Comparison of ENCODE assay signal across 34 mouse cellular contexts in the genomic region with DNA sequence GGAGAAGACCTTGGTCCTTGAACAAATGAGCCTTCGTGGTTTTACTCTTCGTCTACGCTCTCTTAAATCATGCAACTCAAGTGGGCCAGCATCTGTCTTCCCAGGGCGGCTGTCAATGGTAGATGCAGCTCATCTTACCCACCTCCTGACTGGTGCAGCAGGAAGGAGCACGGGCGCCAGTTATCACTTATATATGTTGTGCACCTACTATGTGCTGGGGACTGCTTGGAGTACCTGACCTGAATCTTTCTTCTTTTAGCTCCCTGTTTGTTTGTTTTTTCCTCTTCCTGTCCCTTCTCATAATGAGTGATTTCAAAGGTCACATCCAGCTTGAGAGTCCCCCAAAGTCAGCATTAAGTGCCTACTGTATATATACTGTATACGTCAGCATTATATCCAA.
"Had no signal": no experiment of that assay in that cellular context is flagged by ENCODE, and none has a peak within 500 bp of the region (broad histone marks: within the 10 kb centered on the region; RNA-seq: fewer than 3 reads in every experiment).

No protein-coding gene starts in this region.

- H3K9ac ChIP-seq: heart, embryonic 12.5 days; heart, embryonic 13.5 days; heart, embryonic 15.5 days; hindbrain, embryonic 12.5 days; hindbrain, embryonic 13.5 days; hindbrain, embryonic 14.5 days; hindbrain, embryonic 15.5 days; intestine, embryonic 15.5 days; kidney, embryonic 15.5 days had no signal

- H3K27ac ChIP-seq: heart, embryonic 13.5 days; heart, embryonic 15.5 days; hindbrain, embryonic 10.5 days; hindbrain, embryonic 12.5 days; hindbrain, embryonic 13.5 days; hindbrain, embryonic 14.5 days; hindbrain, embryonic 15.5 days; hindbrain, postnatal 0 days; intestine, embryonic 15.5 days; kidney, embryonic 15.5 days; kidney, postnatal 0 days; layer of hippocampus, adult 2 months; left cerebral cortex, adult 2 months had no signal

- H3K27me3 ChIP-seq: hindbrain, embryonic 15.5 days had no signal

- DNase-seq: heart, postnatal 10 days; heart, postnatal 14 days; heart, postnatal 36 days; heart, postnatal 4 days; kidney, adult 11 months; kidney, adult 18-20 months; kidney, adult 2 months; kidney, adult 8-10 months; kidney, adult 9 months; kidney, postnatal 10 days; kidney, postnatal 14 days; kidney, postnatal 25 days; kidney, postnatal 36 days; kidney, postnatal 4 days; layer of hippocampus, adult 9-11 months; layer of hippocampus, postnatal 36 days had no signal

- H3K4me3 ChIP-seq: heart, embryonic 12.5 days; heart, embryonic 13.5 days; heart, embryonic 15.5 days; hindbrain, embryonic 10.5 days; hindbrain, embryonic 12.5 days; hindbrain, embryonic 13.5 days; hindbrain, embryonic 15.5 days; intestine, embryonic 15.5 days; kidney, embryonic 15.5 days; layer of hippocampus, adult 2 months; left cerebral cortex, adult 2 months had no signal

- ATAC-seq: hindbrain, embryonic 16.5 days; hindbrain, postnatal 0 days; inflammation-experienced regulatory T-cells, adult 6 months; intestine, embryonic 15.5 days; intestine, embryonic 16.5 days; intestine, postnatal 0 days had no signal

- H3K4me2 ChIP-seq: heart, embryonic 12.5 days; heart, embryonic 13.5 days; heart, embryonic 15.5 days; hindbrain, embryonic 12.5 days; hindbrain, embryonic 13.5 days; hindbrain, embryonic 14.5 days; hindbrain, embryonic 15.5 days; intestine, embryonic 15.5 days; kidney, embryonic 15.5 days had no signal

- H3K4me1 ChIP-seq: heart, embryonic 12.5 days; heart, embryonic 15.5 days; intestine, embryonic 15.5 days; kidney, embryonic 15.5 days had no signal

- H3K9me3 ChIP-seq: heart, embryonic 12.5 days; heart, embryonic 13.5 days; heart, embryonic 15.5 days; hindbrain, embryonic 10.5 days; hindbrain, embryonic 12.5 days; hindbrain, embryonic 13.5 days; hindbrain, embryonic 15.5 days; intestine, embryonic 15.5 days; kidney, embryonic 15.5 days had no signal

- H3K36me3 ChIP-seq: heart, embryonic 12.5 days; heart, embryonic 13.5 days; heart, embryonic 15.5 days; hindbrain, embryonic 10.5 days; hindbrain, embryonic 12.5 days; hindbrain, embryonic 13.5 days; hindbrain, embryonic 15.5 days; intestine, embryonic 15.5 days; kidney, embryonic 15.5 days had no signal
